Mouse (Mus musculus) limb, embryonic 15.5 days (tissue): ENCODE measurements around the gene Mylk4. TPM values are rescaled to one million over a fixed set of nuclear protein-coding genes. Genes with fewer than 3 reads are reported as not detected.
A peak's percentile ranks its signal among the peaks of the same experiment; 100 is the strongest.

ENCODE experiments used
- ATAC-seq: fragments of 200-750 bp; cut with Nextera tagmentation; 2 replicates; pipeline ENCODE4 v1.8.0; 2017; ENCODE audit warnings: low read depth, moderate TSS enrichment; ENCODE audit not compliant: insufficient number of reproducible peaks, low FRiP score, low TSS enrichment
- H3K27ac ChIP-seq: fragments of 300-500 bp; sonication (generic); 2 replicates; pipeline ENCODE4 v1.5.1; 2015; ENCODE audit warnings: moderate library complexity, mild to moderate bottlenecking, inconsistent platforms
- H3K27me3 ChIP-seq: fragments of 300-500 bp; sonication (generic); 2 replicates; pipeline ENCODE4 v1.6.1; 2015; ENCODE audit warnings: inconsistent platforms
- H3K36me3 ChIP-seq: fragments of 300-500 bp; sonication (generic); 2 replicates; pipeline ENCODE4 v1.6.1; 2015; ENCODE audit warnings: inconsistent platforms
- H3K4me1 ChIP-seq: fragments of 300-500 bp; sonication (generic); 2 replicates; pipeline ENCODE4 v1.6.1; 2015; ENCODE audit warnings: inconsistent platforms
- H3K4me2 ChIP-seq: fragments of 300-500 bp; sonication (generic); 2 replicates; pipeline ENCODE4 v1.6.1; 2015; ENCODE audit warnings: mild to moderate bottlenecking, inconsistent platforms
- H3K4me3 ChIP-seq: fragments of 300-500 bp; sonication (generic); 2 replicates; pipeline ENCODE4 v1.5.1; 2015; ENCODE audit warnings: mild to moderate bottlenecking, inconsistent platforms
- H3K9ac ChIP-seq: fragments of 300-500 bp; sonication (generic); 2 replicates; pipeline ENCODE4 v1.6.1; 2015; ENCODE audit warnings: inconsistent platforms
- H3K9me3 ChIP-seq: fragments of 300-500 bp; sonication (generic); 2 replicates; pipeline ENCODE4 v1.6.1; 2016; ENCODE audit warnings: inconsistent platforms
- WGBS: fragments of 180-500 bp; shearing (Covaris S2); methylation state at CpG from one replicate; pipeline ENCODE4 v1.1.7; 2015; 5-methylcytosine and 5-hydroxymethylcytosine counted together
- polyA plus RNA-seq: library from polyadenylated mRNA; unstranded; fragments of >200 nt; fragmentation: Nextera tagmentation; extraction: Ambion mirVana; gene quantifications from 2 replicates; pipeline ENCODE4 v1.2.1, GENCODE M21; 2015

The Mylk4 gene
- polyA plus RNA-seq, 1 experiment from 2014 or later = 5.5 TPM

- no peak overlapping the region for H3K4me3 ChIP-seq
- no peaks in the 10 kb centered on the region for H3K9me3 ChIP-seq
- no peak overlapping the region for H3K9ac ChIP-seq
- no peak; the same call in 1 of the 2 replicates for ATAC-seq
- H3K27ac ChIP-seq = no peak overlapping the region
- no peaks in the 10 kb centered on the region for H3K4me1 ChIP-seq
- peaks cover 72% of the 10 kb centered on the region for H3K36me3 ChIP-seq
- no peaks in the 10 kb centered on the region for H3K27me3 ChIP-seq
- 91% methylated on average over 5 of the region's 5 CpGs for WGBS
- H3K4me2 ChIP-seq = no peak overlapping the region
These were observed 36.2 kb upstream of the Mylk4 start for GRCm38 (mm10) chr13:32819926-32820325.

DNA sequence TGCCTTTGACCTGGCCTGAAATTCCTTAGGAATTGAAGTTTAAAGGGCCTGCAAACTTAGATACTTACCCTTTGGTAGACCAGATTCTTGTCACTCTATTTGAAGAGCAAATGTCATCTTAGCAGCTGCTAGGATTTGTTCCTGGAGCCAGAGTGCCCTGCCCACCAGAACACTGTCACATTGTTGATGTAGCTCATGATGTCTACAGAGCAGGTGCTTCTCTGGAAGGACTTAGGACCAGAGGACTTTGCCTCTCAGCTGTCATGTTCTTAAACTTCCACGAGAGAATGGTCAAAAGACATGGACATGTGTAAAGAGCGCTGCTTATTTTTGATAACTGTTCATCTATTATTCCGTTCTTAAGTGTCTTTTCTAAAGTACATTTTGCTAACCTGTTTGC is 35.5 kb upstream of the Mylk4 start:
- 95% methylated on average over 3 of the region's 3 CpGs for WGBS
- no peak for ATAC-seq
- Histone ChIP-seq H3K9ac (no peak overlapping the region), H3K4me1 (no peaks in the 10 kb centered on the region), H3K4me2 (no peak overlapping the region), H3K36me3 (peaks cover 74% of the 10 kb centered on the region), H3K9me3 (no peaks in the 10 kb centered on the region), H3K4me3 (no peak overlapping the region), H3K27me3 (no peaks in the 10 kb centered on the region), H3K27ac (no peak overlapping the region)

DNA sequence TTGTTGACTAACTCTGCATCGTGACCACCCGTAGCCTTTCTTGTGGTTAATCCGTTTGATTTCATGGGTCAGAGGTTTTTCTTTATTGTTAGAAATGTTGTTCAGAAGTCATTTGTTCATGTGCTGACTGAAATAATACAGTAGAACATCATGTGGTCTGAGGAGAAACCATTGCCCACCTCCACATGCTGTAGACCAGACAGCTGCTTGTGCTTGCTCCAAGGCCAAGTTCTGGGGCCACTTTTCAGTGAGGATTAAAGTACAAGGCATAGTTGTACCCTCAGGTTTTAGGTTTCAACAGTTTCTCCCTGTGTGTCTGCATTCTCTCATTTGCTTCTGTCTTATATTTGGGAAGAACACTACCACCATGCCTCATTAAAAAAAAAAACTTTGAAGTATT is 23.9 kb upstream of the Mylk4 start:
- no peak for ATAC-seq
- 94% methylated on average over 3 of the region's 3 CpGs for WGBS
- no peaks in the 10 kb centered on the region for H3K27me3 ChIP-seq
- no peaks in the 10 kb centered on the region for H3K9me3 ChIP-seq
- peaks cover 13% of the 10 kb centered on the region for H3K4me1 ChIP-seq
- no peak overlapping the region for H3K4me2 ChIP-seq
- no peak overlapping the region for H3K27ac ChIP-seq
- no peak overlapping the region for H3K9ac ChIP-seq
- H3K4me3 ChIP-seq = no peak overlapping the region
- peaks cover 45% of the 10 kb centered on the region for H3K36me3 ChIP-seq

DNA sequence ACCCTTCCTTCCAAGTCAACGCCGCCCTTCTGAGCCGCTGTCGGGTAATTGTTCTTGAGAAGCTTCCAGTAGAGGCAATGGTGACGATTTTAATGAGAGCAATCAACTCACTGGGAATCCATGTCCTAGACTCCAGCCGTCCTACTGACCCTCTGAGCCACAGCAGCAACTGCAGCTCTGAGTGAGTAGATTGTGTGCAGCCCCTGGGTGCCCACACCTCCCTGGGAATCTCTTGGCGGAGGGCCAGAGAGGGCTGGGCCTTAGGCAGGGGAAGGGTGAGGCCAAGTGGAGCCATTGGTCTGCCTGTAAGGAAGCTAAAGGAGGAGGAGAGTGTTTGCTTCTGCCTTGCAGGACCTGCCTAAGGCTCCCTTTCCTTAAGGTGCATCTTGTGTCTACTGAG is 23.1 kb upstream of the Mylk4 start:
- Histone ChIP-seq H3K27me3 (no peaks in the 10 kb centered on the region), H3K4me1 (peaks cover 13% of the 10 kb centered on the region), H3K9me3 (no peaks in the 10 kb centered on the region), H3K27ac (no peak overlapping the region), H3K9ac (no peak overlapping the region), H3K36me3 (peaks cover 39% of the 10 kb centered on the region), H3K4me3 (no peak overlapping the region), H3K4me2 (no peak overlapping the region)
- WGBS = 81% methylated on average over 7 of the region's 7 CpGs
- no peak; the same call in 1 of the 2 replicates for ATAC-seq

- Histone ChIP-seq H3K36me3 (peaks cover 24% of the 10 kb centered on the region), H3K4me2 (peak overlapping the region; percentile 78), H3K9me3 (no peaks in the 10 kb centered on the region), H3K27ac (no peak overlapping the region), H3K4me1 (peaks cover 13% of the 10 kb centered on the region), H3K9ac (no peak overlapping the region), H3K27me3 (no peaks in the 10 kb centered on the region), H3K4me3 (peak overlapping the region; percentile 83)
- ATAC-seq = no peak
- WGBS = 49% methylated on average over 4 of the region's 4 CpGs
These were observed 20.1 kb upstream of the Mylk4 start for GRCm38 (mm10) chr13:32803701-32804345.

GRCm38 (mm10) chr13:32802259-32803081 is 18.7 kb upstream of the Mylk4 start, which contains the start of gene D930007J09Rik:
Gene D930007J09Rik, minus strand, starts transcription at chr13:32802849.
- Histone ChIP-seq H3K27ac (peak within 1 kb of the TSS; percentile 86), H3K9ac (peak within 1 kb of the TSS; percentile 84), H3K4me3 (peak within 1 kb of the TSS; percentile 83), H3K36me3 (peaks cover 18% of the 10 kb centered on the region), H3K27me3 (no peaks in the 10 kb centered on the region), H3K4me1 (peaks cover 13% of the 10 kb centered on the region), H3K4me2 (peak within 1 kb of the TSS; percentile 78), H3K9me3 (no peaks in the 10 kb centered on the region)
- under 1% methylated on average over 95 of the region's 95 CpGs for WGBS
- peak; percentile 8 for ATAC-seq

DNA sequence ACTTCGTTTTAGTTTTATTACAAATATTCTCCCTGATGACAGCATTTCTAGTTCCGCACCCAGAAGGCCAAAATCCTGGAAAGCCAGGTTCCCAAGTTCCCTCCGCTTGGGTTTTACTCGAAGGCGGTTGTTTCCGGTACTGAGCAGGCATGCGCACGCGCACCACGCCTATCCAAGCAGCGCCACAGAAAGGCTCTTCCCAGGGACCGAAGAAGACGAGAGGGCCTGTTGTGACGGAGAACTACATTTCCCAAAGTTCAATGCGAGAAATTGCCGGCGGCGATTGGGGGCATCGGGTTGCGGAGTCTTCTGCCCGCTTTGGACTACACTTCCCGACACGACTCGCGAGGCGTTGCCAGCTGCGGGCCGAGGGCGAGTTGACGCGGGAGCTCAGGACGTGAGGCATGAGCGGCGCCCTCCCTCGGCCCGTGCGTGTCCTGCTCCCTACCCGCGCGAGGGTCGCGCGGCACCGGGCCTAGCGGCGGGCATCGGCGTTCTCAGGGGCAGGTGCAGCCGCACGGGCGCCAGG is 18.0 kb upstream of the Mylk4 start, which contains the start of gene Wrnip1:
Gene Wrnip1, plus strand, starts transcription at position 346 of the 529 bp plus-strand sequence.
- peaks cover 13% of the 10 kb centered on the region for H3K4me1 ChIP-seq
- H3K4me3 ChIP-seq = peak within 1 kb of the TSS; percentile 83
- H3K27ac ChIP-seq = peak within 1 kb of the TSS; percentile 86
- no peaks in the 10 kb centered on the region for H3K27me3 ChIP-seq
- H3K4me2 ChIP-seq = peak within 1 kb of the TSS; percentile 78
- peak within 1 kb of the TSS; percentile 84 for H3K9ac ChIP-seq
- under 1% methylated on average over 51 of the region's 51 CpGs for WGBS
- H3K36me3 ChIP-seq = peaks cover 14% of the 10 kb centered on the region
- H3K9me3 ChIP-seq = no peaks in the 10 kb centered on the region
- peak; percentile 94 for ATAC-seq

- ATAC-seq = no peak
- H3K9ac ChIP-seq = no peak overlapping the region
- peaks cover 13% of the 10 kb centered on the region for H3K4me1 ChIP-seq
- H3K27ac ChIP-seq = no peak overlapping the region
- H3K27me3 ChIP-seq = no peaks in the 10 kb centered on the region
- no peak overlapping the region for H3K4me3 ChIP-seq
- peak overlapping the region; percentile 78; the same call in 1 of the 2 replicates for H3K4me2 ChIP-seq
- H3K9me3 ChIP-seq = no peaks in the 10 kb centered on the region
- peaks cover 7% of the 10 kb centered on the region; the same call in 1 of the 2 replicates for H3K36me3 ChIP-seq
These were observed 17.1 kb upstream of the Mylk4 start for GRCm38 (mm10) chr13:32800859-32801258.

GRCm38 (mm10) chr13:32799131-32799530 is 15.4 kb upstream of the Mylk4 start:
- no peak overlapping the region for H3K4me2 ChIP-seq
- H3K9ac ChIP-seq = no peak overlapping the region
- H3K4me1 ChIP-seq = peaks cover 13% of the 10 kb centered on the region
- WGBS = 67% methylated on average over 2 of the region's 2 CpGs
- no peak overlapping the region for H3K27ac ChIP-seq
- no peaks in the 10 kb centered on the region for H3K36me3 ChIP-seq
- H3K9me3 ChIP-seq = no peaks in the 10 kb centered on the region
- H3K27me3 ChIP-seq = no peaks in the 10 kb centered on the region
- ATAC-seq = no peak
- no peak overlapping the region for H3K4me3 ChIP-seq

- Histone ChIP-seq H3K36me3 (no peaks in the 10 kb centered on the region), H3K9me3 (no peaks in the 10 kb centered on the region), H3K27me3 (no peaks in the 10 kb centered on the region), H3K4me3 (no peak overlapping the region), H3K27ac (peak overlapping the region; percentile 28; the same call in 1 of the 2 replicates), H3K4me1 (0 out of 2 replicates have a peak, but pooled peaks cover 3% of the 10 kb centered on the region), H3K9ac (no peak overlapping the region), H3K4me2 (no peak overlapping the region)
- WGBS = 27% methylated on average over 1 of the region's 1 CpGs
- no peak for ATAC-seq
These were observed 13.3 kb upstream of the Mylk4 start for GRCm38 (mm10) chr13:32797085-32797484.

DNA sequence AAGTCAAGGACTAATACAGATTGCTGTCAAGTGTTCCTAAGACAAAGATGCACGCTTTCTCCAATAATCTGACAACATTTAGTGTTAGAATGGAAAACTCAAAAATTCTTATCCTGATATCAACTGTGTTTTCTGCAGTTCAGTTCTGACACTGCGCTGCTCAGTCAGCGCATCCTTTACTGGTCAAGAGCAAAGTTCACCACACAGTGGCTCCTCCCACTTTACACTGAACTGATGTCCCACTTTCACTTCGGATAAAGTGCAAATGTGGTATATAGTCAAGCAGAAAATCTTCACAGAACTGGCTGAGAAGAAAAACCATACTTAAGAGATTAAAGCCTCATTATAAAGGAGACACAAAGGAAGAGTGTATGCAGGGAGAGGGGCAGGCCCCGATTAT is 11.4 kb upstream of the Mylk4 start:
- no peak for ATAC-seq
- no peak overlapping the region for H3K9ac ChIP-seq
- no peak overlapping the region for H3K27ac ChIP-seq
- 90% methylated on average over 5 of the region's 5 CpGs for WGBS
- H3K27me3 ChIP-seq = no peaks in the 10 kb centered on the region
- H3K4me3 ChIP-seq = no peak overlapping the region
- no peaks in the 10 kb centered on the region for H3K36me3 ChIP-seq
- 0 out of 2 replicates have a peak, but pooled peaks cover 3% of the 10 kb centered on the region for H3K4me1 ChIP-seq
- H3K4me2 ChIP-seq = no peak overlapping the region
- H3K9me3 ChIP-seq = no peaks in the 10 kb centered on the region

DNA sequence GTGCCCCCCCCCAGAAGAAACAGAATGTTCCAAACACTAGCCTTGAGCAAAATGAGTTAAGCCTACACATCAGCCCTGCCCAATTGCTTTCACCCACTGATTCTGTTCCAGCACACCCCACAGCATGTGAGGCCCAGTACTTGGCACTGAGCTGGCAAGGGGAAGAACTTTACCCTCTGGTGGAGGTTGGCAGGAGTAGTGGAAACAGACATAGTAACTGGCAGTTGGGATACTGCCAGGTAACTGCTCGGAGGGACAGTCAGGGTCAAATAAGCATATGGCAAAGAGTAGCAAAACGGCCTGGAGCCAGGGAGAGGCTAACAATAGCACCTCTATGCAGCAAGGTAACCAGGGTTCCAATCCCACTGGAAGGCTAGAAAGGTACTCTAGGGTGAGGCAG is 10.9 kb upstream of the Mylk4 start:
- Histone ChIP-seq H3K4me3 (no peak overlapping the region), H3K36me3 (no peaks in the 10 kb centered on the region), H3K4me1 (0 out of 2 replicates have a peak, but pooled peaks cover 3% of the 10 kb centered on the region), H3K9me3 (no peaks in the 10 kb centered on the region), H3K27ac (no peak overlapping the region), H3K9ac (no peak overlapping the region), H3K4me2 (no peak overlapping the region), H3K27me3 (no peaks in the 10 kb centered on the region)
- no peak for ATAC-seq
- WGBS = 43% methylated on average over 2 of the region's 2 CpGs
